Mouse (Mus musculus) kidney, adult 8-10 months (tissue): ENCODE measurements at regions not wholly inside any gene's neighbourhood (a gene's known extent, or its start where the extent isn't known, plus 50 kb on each side); places are given as distances from the start of the nearest gene placed in this dataset.
"Not testable (repeated sequence)": the region's sequence is repeated elsewhere in the genome, so short reads cannot be mapped to it uniquely, and the experiment has no call there.

Experiments used
- DNase-seq, 2 experiments: peaks; one replicate each; pipeline ENCODE4 v3.0.0; 2022

- DNase-seq: no peak
Observed at GRCm38 (mm10) chrX:77307374-77307773, 203.4 kb upstream of the Tbl1x start.

DNA sequence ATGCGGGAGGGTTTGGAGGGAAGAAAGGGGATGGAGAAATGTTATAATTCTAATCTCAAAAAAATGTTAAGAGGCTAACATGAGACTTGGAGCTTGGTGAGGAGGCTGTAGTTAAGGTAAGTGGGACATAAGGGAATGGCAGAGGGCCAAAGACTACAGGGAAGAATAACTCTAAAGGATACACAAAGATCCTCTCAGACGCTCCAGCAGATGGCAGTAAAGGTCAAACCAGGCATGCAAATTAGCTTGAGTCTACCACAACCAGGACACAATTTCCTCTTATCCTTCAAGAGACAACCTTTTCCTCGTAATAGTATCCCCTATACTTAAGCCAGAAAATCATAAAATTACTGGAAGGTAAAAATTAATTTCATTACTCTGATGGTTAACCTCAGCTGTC is 196.4 kb upstream of the Tbl1x start:
- DNase-seq: peak; percentile 26 to 50

DNA sequence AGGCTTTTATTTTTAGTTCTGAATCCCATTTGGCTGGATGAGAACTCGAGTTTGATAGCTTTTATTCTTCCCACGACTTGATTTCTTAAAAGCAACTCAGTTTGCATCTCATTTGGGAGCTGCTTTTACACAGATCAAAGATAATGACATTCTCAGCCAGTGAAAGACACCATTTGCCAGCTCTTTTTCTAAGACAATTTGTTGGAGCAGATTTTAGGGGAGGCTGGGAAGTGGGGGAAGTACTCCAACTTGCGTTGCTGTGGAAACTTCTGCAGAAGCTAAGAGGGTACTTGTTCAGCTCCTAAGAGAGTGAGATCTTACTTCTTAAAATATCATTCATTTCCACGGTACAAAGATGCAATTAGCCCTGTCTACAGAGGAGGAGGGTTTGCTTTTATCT is 187.2 kb upstream of the Tbl1x start:
- no peak for DNase-seq

- DNase-seq: no peak
Observed at GRCm38 (mm10) chrX:77353181-77353580, 157.6 kb upstream of the Tbl1x start.

DNA sequence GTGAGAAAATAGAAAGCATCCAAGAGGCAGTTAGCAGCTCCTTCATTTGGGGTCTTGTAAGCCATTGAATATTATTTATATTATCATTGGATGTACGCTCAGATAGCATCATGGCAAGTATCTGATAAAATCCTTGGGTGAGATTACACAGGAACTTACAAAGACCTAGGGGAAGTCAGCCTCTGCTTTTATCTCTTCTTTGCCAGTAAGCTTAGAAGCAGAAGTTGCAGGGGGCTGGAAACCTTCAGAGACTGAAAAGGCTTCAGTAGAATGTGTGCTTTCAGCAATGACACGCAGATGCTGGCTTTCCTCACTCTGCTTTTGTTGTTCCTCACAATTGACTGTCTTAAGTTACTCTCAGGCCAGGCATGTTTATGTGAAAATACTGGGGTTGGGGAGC is 150.3 kb upstream of the Tbl1x start:
- no peak for DNase-seq

DNA sequence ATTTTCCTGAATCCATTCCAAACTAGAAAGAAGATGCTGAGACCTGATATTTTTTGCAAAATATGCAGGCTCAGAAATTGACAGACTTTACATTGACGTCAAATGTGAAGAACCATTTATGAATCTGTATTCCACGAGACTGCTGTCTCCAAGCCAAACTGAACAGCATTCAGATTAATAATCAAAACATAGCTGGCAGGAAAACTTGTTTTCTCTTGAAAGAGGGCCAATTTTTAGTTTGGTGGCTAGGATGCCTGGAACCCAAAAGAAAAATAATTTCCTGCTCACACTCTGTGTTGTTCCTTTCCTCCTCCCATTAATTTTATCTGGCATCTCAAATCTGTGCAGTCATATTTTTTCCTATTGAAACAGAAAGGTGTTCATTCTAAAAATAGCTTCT is 149.7 kb upstream of the Tbl1x start:
- no peak for DNase-seq

GRCm38 (mm10) chrX:77363657-77364056 is 147.2 kb upstream of the Tbl1x start:
- DNase-seq: no peak

- no peak for DNase-seq
Observed at GRCm38 (mm10) chrX:77367351-77367750, 143.5 kb upstream of the Tbl1x start.

GRCm38 (mm10) chrX:77387271-77387670 is 123.5 kb upstream of the Tbl1x start:
- no peak for DNase-seq

- DNase-seq: no peak
Observed at GRCm38 (mm10) chrX:77391760-77392446, 118.9 kb upstream of the Tbl1x start.

DNA sequence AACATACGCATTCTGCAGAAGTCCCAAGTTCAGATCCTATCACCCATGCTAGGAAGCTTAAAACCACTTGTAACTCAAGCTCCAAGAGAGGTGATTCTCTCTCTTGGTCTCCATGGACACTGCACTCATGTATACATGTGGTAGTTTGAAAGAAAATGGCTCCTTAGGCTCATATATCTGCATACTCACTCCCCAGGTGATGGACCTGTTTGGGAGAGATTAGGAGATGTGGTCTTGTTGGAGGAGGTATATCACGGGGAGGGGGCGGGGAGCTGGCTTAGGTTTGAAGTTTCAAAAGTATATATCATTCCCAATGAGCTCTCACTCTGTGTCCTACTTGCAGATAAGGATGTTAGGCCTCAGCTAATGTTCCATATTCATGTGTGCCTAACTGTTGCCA is 103.9 kb upstream of the Tbl1x start:
- no peak for DNase-seq

DNA sequence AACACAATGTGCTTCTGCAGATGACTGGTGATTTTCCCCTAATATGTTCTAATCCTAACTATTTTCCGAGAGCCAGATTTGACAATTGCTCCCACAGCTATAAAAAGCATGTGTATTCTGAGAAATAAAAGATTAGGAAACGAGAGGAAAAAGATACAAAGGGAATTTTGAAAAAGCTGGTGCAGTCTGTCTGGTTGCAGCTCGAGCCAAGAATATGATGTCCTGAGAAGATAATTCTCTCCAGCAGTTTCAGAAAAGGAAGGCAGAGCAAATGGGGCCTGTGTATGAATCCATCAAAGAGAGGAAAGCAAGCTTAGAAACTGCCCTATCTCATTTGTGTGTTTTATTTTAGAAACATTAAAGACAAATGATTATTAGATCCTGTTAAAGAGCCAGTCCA is 102.9 kb upstream of the Tbl1x start:
- DNase-seq: no peak

DNA sequence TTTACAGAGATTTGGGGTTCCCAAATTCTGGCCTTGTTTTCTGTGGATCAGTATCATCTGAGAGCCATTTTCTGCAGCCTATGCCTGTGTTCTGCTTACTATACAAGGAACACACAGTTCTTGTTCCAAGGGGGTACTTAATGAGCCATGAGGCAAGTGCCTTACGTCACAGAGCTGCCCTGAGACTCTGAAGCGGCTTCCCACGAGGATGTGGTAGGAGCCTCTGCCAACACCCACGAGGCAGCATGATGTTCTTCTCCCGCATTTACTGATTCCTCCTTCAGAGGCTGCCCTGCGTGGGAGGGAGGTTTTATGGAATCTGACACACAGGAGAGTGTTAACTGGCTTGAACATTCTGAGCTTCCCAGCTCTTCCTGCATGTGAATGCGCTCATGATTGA is 101.4 kb upstream of the Tbl1x start:
- peak in 1 of 2 experiments; percentile 10 for DNase-seq

GRCm38 (mm10) chrX:77410812-77411211 is 100.0 kb upstream of the Tbl1x start:
- no peak for DNase-seq

- DNase-seq: no peak
Observed at GRCm38 (mm10) chrX:77414156-77414555, 96.7 kb upstream of the Tbl1x start.

GRCm38 (mm10) chrX:77417766-77418165 is 93.0 kb upstream of the Tbl1x start:
- DNase-seq: peak in 1 of 2 experiments; percentile 15

- DNase-seq: no peak
Observed at GRCm38 (mm10) chrX:77422206-77422605, 88.6 kb upstream of the Tbl1x start.

- DNase-seq: no peak
Observed at GRCm38 (mm10) chrX:77424792-77425727, 85.8 kb upstream of the Tbl1x start.

- DNase-seq: not testable (repeated sequence)
Observed at GRCm38 (mm10) chrX:77425728-77426102, 85.1 kb upstream of the Tbl1x start.

GRCm38 (mm10) chrX:77426836-77427235 is 84.0 kb upstream of the Tbl1x start:
- DNase-seq: not testable (repeated sequence)

GRCm38 (mm10) chrX:77432001-77432565 is 78.7 kb upstream of the Tbl1x start:
- no peak for DNase-seq

DNA sequence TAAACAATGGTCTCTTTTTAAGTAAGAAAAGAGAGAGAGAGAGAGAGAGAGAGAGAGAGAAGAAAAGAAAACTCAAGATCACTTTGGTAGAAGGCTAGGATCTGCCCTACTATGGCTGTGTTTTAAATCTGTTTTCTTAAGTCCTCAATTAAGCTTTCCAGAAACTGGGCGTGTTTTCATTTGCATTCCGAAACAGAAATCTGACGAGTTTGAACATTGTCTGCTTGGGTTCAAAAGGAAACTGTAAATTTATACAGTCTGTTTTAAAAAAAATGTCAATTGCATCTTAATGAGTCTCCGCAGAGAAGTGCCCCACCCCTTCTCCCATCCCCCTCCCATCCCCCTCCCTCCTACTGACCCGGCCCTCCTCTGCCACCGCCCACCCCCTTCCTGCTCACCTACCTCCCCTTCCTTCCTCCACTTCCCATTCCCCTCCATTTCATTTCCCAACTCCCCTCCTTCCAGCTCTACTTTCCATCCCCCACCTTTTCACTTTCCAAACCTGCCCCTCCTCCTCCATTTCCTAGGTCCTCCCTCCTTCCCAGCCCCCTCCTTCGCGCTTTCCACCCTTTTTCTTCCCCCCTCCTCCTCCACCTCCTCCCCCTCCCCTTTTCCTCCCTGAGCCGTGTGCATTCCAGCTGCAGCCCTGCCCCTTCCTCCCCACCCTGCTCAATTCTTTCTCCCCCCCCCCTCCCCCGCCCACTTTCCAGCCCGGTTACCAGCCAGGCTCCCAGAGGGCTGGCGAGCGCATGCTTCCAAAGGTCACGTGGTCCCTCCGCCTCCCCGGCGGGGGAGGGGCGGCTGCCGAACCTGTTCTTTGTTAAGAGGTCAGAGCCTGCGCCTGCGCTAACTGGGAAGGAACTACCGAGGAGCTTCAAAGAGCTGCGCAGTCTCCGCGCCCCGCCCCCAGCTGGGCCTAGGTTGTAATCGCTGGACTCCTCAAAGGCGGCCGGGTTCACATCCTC is 77.7 kb upstream of the Tbl1x start:
- DNase-seq: peak; percentile 96

GRCm38 (mm10) chrX:77433811-77434192 is 77.0 kb upstream of the Tbl1x start:
- DNase-seq: no peak
